Mouse (Mus musculus) lung, adult 2 months (tissue): ENCODE data around the gene Setd7.

Experiments used
- CTCF ChIP-seq: fragments of 200-500 bp; IDR thresholded peaks from 2 replicates; pipeline ENCODE4 v1.5.1; 2011; ENCODE audit warnings: mild to moderate bottlenecking, low read length, control low read depth; ENCODE audit not compliant: insufficient read depth
- POLR2A ChIP-seq: fragments of 200-500 bp; IDR thresholded peaks from 2 replicates; pipeline ENCODE4 v1.6.1; 2011; ENCODE audit warnings: low read depth, mild to moderate bottlenecking, control low read depth, low read length, borderline replicate concordance; ENCODE audit errors: extremely low read depth

- TF ChIP-seq POLR2A (no peak), CTCF (no peak)
These were observed 7.7 kb downstream of the Setd7 start for GRCm38 (mm10) chr3:51552841-51553496.
